Mouse (Mus musculus) hindbrain, embryonic 13.5 days (tissue): ENCODE data around the gene Hadh. TPM values are rescaled to one million over a fixed set of nuclear protein-coding genes. Genes with fewer than 3 reads are reported as not detected.

Source experiments
- ATAC-seq: fragments of 200-750 bp; cut with Nextera tagmentation; 2 replicates; pipeline ENCODE4 v1.8.0; 2017; ENCODE audit warnings: moderate TSS enrichment; ENCODE audit not compliant: low FRiP score
- H3K27ac ChIP-seq: fragments of 300-500 bp; sonication (generic); 2 replicates; pipeline ENCODE4 v1.5.1; 2015; ENCODE audit warnings: inconsistent platforms, mild to moderate bottlenecking, moderate library complexity
- H3K27me3 ChIP-seq: fragments of 300-500 bp; sonication (generic); 2 replicates; pipeline ENCODE4 v1.6.1; 2015; ENCODE audit warnings: mild to moderate bottlenecking, inconsistent platforms
- H3K36me3 ChIP-seq: fragments of 300-500 bp; sonication (generic); 2 replicates; pipeline ENCODE4 v1.6.1; 2015; ENCODE audit warnings: mild to moderate bottlenecking, inconsistent platforms
- H3K4me1 ChIP-seq: fragments of 300-500 bp; sonication (generic); replicated peaks from 2 replicates; pipeline ENCODE4 v1.6.1; 2015; ENCODE audit warnings: inconsistent platforms
- H3K4me2 ChIP-seq: fragments of 300-500 bp; sonication (generic); 2 replicates; pipeline ENCODE4 v1.6.1; 2015; ENCODE audit warnings: inconsistent platforms, mild to moderate bottlenecking, moderate library complexity
- H3K4me3 ChIP-seq: fragments of 300-500 bp; sonication (generic); 2 replicates; pipeline ENCODE4 v1.5.1; 2015; ENCODE audit warnings: mild to moderate bottlenecking, inconsistent platforms
- H3K9ac ChIP-seq: fragments of 300-500 bp; sonication (generic); 2 replicates; pipeline ENCODE4 v1.6.1; 2015; ENCODE audit warnings: mild to moderate bottlenecking, inconsistent platforms
- H3K9me3 ChIP-seq: fragments of 300-500 bp; sonication (generic); 2 replicates; pipeline ENCODE4 v1.6.1; 2016; ENCODE audit warnings: inconsistent platforms
- WGBS: fragments of 180-500 bp; shearing (Covaris S2); methylation state at CpG from one replicate; pipeline ENCODE4 v1.1.7; 2015; 5-methylcytosine and 5-hydroxymethylcytosine counted together
- polyA plus RNA-seq: library from polyadenylated mRNA; unstranded; fragments of >200 nt; fragmentation: Nextera tagmentation; extraction: Ambion mirVana; gene quantifications from 2 replicates; pipeline ENCODE4 v1.2.1, GENCODE M21; 2015

Gene Hadh
- polyA plus RNA-seq, 1 experiment from 2014 or later = 34.1 TPM

DNA sequence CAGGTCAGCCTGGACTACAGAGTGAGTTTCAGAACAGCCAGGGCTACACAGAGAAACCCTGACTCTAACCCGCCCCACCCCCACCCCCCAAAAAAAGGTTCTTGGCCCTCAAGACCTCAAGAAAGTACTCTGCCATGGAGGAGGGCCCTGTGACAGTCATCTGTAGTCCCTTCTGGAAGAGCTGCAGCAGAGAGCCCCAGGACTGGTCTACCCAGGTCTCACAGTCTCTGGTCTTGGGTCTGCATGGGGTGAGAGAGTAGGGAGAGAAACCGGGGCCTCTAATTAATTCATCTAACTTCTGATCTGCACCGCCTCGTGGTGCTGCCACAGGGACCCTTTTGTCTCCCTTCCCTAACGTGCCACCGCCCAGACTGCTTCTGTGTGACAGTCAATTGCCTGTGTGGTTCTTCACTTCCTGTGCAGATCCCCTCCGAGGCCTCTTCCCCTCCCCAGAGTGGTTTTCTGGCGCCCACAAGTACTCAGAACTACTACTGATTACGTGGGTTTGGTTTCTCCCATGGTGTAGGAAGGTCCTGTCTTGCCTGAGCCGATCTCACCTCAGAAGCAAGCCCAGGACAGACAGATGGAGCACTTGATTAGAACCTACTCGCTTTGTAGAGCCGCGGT lies 63.5 kb downstream of the Hadh start:
- no peak overlapping the region for H3K27ac ChIP-seq
- no peak overlapping the region for H3K9ac ChIP-seq
- H3K4me1 ChIP-seq = no peaks in the 10 kb centered on the region
- ATAC-seq = no peak
- no peaks in the 10 kb centered on the region for H3K9me3 ChIP-seq
- H3K4me2 ChIP-seq = no peak overlapping the region
- H3K4me3 ChIP-seq = no peak overlapping the region
- WGBS = 57% methylated on average over 13 of the region's 13 CpGs
- H3K36me3 ChIP-seq = no peaks in the 10 kb centered on the region
- H3K27me3 ChIP-seq = no peaks in the 10 kb centered on the region

DNA sequence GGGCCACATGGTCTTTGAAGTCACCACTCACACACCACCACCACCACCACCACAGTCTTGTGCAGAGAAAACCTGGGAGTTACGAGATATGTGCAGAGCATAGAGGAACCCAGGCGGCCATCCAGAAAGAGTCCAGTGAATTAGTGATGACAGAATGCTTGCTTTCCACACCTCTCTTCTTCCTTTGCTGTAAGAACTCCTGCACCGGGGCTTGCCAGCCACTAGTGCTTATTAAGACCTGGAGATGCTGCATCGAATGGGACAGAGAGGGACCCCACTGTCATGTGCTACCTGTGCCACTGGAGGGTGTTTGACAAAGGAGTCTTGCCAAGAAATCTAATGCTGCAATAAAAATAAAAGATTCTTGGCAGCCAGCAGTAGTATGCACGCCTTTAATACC lies 64.1 kb downstream of the Hadh start:
- H3K9me3 ChIP-seq = no peaks in the 10 kb centered on the region
- 78% methylated on average over 5 of the region's 5 CpGs for WGBS
- H3K4me3 ChIP-seq = no peak overlapping the region
- no peaks in the 10 kb centered on the region for H3K4me1 ChIP-seq
- H3K36me3 ChIP-seq = no peaks in the 10 kb centered on the region
- no peak overlapping the region for H3K27ac ChIP-seq
- no peaks in the 10 kb centered on the region for H3K27me3 ChIP-seq
- H3K4me2 ChIP-seq = no peak overlapping the region
- ATAC-seq = no peak
- H3K9ac ChIP-seq = no peak overlapping the region

DNA sequence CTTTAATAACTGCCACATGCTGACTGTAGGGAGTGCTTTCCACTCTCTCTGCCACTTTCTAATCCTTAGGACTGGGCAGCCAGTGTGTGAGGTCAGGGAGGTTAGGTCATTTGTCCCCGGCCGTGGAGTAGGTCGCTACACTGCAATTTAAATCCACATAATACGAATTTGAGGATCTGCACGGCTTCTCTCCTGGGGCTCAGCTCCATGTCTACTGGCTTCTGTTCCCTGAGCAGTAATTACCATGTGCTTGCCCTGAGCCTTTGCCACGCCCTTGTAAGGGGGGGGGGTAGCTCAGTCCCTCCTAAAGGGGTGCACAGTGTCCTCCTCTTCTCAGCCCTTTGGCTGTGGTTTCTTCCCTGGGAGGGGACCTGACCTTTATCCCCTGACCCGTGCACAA lies 69.6 kb downstream of the Hadh start:
- Histone ChIP-seq H3K27ac (no peak overlapping the region), H3K27me3 (no peaks in the 10 kb centered on the region), H3K4me3 (no peak overlapping the region), H3K4me1 (no peaks in the 10 kb centered on the region), H3K9me3 (no peaks in the 10 kb centered on the region), H3K36me3 (no peaks in the 10 kb centered on the region), H3K4me2 (no peak overlapping the region), H3K9ac (no peak overlapping the region)
- 36% methylated on average over 7 of the region's 7 CpGs for WGBS
- no peak for ATAC-seq

DNA sequence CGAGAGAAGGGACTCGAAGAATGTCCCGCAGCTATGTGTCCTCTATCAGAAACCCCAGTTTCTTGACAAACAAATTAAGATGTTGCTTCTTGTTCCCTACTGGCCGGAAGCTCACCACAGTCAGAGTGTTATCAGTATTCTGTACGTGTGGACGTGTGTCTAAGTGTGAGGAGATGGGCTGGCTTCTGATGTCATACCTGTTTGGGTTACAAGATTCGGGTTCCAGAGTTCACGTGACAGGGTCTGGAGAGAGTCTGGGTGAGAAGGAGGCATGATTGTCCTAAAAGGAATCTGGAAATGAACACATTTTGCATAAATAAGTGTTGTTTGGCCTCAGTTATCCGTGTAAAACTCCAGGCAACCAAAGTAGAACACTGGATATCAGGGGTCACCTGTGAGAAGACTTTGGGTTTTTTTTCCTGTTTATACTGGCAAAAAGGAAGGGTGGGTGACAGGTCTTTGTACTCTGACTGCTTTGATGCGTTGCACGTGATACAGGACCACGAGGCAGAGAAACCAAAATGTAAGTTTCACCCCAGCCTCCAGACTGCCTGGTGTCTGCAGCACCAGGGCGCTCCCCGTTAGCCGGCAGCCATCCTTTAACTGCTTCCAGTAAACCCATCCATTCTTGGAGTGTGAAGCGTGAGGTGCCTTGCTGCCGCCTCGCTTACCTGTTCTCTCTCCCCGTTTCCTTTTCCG lies 72.2 kb downstream of the Hadh start:
- Histone ChIP-seq H3K4me2 (no peak overlapping the region), H3K9ac (no peak overlapping the region), H3K36me3 (no peaks in the 10 kb centered on the region), H3K27me3 (no peaks in the 10 kb centered on the region), H3K4me1 (no peaks in the 10 kb centered on the region), H3K4me3 (no peak overlapping the region), H3K9me3 (no peaks in the 10 kb centered on the region), H3K27ac (no peak overlapping the region)
- no peak for ATAC-seq
- 84% methylated on average over 20 of the region's 20 CpGs for WGBS

DNA sequence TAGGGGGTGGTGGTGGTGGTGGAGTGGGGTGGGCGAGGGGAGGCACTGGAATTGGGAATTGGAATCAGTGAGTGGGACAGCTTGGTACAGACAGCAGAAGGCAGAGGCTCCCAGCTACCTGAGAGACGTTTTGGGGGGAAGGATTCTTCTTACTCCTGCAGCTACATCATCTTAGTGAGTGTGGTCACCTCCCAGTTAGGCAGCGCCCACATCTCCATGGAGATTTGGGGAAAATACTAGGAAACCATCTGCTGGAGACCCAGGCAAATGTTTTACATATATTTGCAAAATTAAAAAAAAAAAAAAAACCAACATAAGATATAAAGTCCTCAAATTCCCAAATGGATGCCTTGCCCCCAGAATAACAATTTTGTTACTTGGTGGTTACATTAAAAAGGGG lies 72.9 kb downstream of the Hadh start:
- no peaks in the 10 kb centered on the region for H3K36me3 ChIP-seq
- 83% methylated on average over 3 of the region's 3 CpGs for WGBS
- no peak overlapping the region for H3K27ac ChIP-seq
- ATAC-seq = no peak
- H3K27me3 ChIP-seq = no peaks in the 10 kb centered on the region
- H3K4me1 ChIP-seq = no peaks in the 10 kb centered on the region
- H3K9ac ChIP-seq = no peak overlapping the region
- H3K4me2 ChIP-seq = no peak overlapping the region
- no peak overlapping the region for H3K4me3 ChIP-seq
- no peaks in the 10 kb centered on the region for H3K9me3 ChIP-seq

DNA sequence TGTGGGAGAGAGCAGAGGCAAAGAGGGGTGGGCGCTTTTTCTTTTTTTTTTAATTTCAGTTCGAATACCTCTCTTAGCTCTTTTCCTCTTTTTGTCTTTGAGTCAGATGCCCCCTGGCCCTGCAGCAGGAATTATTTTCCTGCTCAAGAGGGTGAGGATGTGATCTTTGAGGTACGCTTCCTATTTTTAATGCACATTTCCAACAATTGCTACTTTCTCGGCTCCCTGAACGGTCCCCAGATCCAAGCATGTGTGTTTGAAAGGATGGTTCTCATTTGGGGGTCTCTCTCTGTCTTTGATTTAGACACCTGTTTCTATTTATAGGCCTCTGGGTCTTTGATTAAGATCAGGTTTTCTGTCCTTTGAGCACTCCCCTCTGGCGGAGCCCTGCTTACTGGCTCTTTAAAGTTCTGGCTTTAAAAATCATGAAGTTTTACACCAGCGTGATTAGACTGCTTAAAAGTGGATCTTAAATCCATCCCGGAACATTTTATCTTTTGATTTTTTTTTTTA lies 75.3 kb downstream of the Hadh start:
- Histone ChIP-seq H3K4me1 (no peaks in the 10 kb centered on the region), H3K9me3 (no peaks in the 10 kb centered on the region), H3K27me3 (no peaks in the 10 kb centered on the region), H3K4me3 (no peak overlapping the region), H3K36me3 (no peaks in the 10 kb centered on the region), H3K9ac (no peak overlapping the region), H3K4me2 (no peak overlapping the region), H3K27ac (no peak overlapping the region)
- no peak for ATAC-seq
- WGBS = 85% methylated on average over 8 of the region's 8 CpGs

DNA sequence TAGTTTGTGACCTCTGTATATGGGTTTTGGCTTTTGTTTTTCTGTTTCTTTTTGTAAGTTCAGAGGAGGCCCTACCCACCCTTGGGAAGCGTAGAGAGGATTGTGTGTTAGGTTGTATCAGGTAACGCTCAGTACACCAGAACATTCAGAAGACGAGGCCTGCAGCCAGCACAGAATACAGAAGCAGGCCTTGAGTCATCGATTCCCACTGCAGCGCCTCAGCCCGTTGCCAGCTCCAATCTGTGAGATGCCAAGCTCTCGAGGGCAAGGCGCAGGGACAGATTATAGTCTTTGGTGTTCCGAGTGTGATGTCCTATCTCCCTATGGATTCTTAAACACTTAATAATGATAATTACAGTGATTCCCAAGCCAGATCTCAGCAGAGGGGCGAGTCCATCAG lies 75.9 kb downstream of the Hadh start:
- H3K36me3 ChIP-seq = no peaks in the 10 kb centered on the region
- no peak for ATAC-seq
- no peaks in the 10 kb centered on the region for H3K4me1 ChIP-seq
- WGBS = 68% methylated on average over 10 of the region's 10 CpGs
- H3K9me3 ChIP-seq = no peaks in the 10 kb centered on the region
- H3K4me3 ChIP-seq = no peak overlapping the region
- no peaks in the 10 kb centered on the region for H3K27me3 ChIP-seq
- no peak overlapping the region for H3K9ac ChIP-seq
- no peak overlapping the region for H3K4me2 ChIP-seq
- H3K27ac ChIP-seq = no peak overlapping the region

DNA sequence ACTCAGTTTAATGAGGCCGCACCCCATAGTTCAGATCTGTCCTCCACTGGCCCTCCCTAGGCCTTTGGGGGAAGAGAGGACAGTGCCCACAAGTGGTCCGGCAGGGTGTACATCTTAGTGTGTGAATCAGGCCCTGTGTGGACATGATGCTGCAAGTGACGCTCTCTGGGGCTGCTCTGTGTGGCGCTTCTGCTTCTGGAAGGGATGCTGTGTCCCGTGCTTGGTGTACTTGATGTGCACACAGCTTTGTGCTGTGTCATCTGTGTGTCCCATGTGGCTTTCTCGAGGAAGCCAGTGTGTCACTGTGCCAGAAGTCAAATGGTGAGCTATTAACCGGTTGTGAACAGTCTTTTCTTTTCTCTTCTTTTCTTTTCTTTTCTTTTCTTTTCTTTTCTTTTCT lies 80.4 kb downstream of the Hadh start:
- WGBS = 76% methylated on average over 7 of the region's 7 CpGs
- Histone ChIP-seq H3K9ac (no peak overlapping the region), H3K27me3 (no peaks in the 10 kb centered on the region), H3K4me3 (no peak overlapping the region), H3K9me3 (no peaks in the 10 kb centered on the region), H3K27ac (no peak overlapping the region), H3K4me1 (0 out of 2 replicates have a peak, but pooled peaks cover 9% of the 10 kb centered on the region), H3K4me2 (no peak overlapping the region), H3K36me3 (no peaks in the 10 kb centered on the region)
- no peak for ATAC-seq

DNA sequence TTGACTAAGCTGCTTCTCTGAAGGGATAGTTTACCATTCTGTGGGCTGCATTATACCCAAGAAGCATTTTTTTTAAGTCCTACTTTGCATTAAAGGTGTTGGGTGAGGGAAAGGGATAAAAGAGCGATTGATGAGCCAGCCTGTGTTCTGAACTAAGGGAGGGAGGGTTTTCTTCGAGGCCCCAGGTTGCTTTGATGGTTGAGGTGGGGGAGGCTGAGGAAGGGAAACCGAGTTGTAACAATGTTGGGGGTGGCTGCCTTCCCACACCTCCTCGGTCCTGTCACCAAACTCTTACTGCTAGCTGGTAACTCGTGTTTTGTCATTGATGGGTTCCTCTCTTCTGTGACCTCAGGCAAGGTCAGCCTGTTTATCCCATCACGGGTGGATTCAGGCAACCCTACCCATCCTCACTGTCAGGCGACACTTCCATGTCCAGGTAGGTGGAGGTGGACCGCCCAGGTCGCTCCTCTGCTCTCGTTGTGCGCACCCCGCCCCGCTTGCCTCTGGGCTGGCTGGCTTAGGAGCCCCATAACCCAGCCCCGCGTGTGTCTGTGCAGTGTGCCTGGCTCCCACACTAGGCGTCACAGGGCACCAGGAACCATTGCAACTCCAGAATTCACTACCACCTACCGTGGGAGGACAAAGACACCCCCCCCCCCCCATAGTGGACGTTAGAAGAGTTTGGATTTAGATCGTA lies 81.1 kb downstream of the Hadh start:
- Histone ChIP-seq H3K27ac (no peak overlapping the region), H3K36me3 (no peaks in the 10 kb centered on the region), H3K4me3 (no peak overlapping the region), H3K4me1 (0 out of 2 replicates have a peak, but pooled peaks cover 9% of the 10 kb centered on the region), H3K9me3 (no peaks in the 10 kb centered on the region), H3K4me2 (no peak overlapping the region), H3K27me3 (no peaks in the 10 kb centered on the region), H3K9ac (no peak overlapping the region)
- no peak for ATAC-seq
- 89% methylated on average over 19 of the region's 19 CpGs for WGBS

DNA sequence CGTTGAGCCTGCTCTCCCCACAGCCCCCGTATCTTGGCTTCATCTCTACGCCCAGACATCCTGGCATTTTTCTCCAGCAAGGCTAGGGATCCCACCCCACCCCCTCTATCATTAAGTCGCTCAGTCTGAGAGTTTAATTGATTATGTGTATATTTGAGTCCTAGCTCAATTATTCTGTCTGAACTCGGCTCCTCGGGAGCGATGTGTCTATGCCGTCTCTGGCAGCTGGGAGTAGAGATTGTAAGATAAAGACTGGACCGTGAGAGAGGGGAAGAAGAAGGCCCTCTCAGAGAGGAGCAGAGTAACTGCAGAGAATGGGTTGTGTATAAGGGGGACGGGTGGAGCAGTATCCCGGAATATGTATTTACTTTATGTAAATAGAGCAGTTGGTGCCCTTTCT lies 81.7 kb downstream of the Hadh start:
- Histone ChIP-seq H3K27ac (no peak overlapping the region), H3K4me1 (0 out of 2 replicates have a peak, but pooled peaks cover 9% of the 10 kb centered on the region), H3K36me3 (no peaks in the 10 kb centered on the region), H3K27me3 (no peaks in the 10 kb centered on the region), H3K9ac (no peak overlapping the region), H3K4me2 (no peak overlapping the region), H3K4me3 (no peak overlapping the region), H3K9me3 (no peaks in the 10 kb centered on the region)
- no peak for ATAC-seq
- 60% methylated on average over 11 of the region's 11 CpGs for WGBS

DNA sequence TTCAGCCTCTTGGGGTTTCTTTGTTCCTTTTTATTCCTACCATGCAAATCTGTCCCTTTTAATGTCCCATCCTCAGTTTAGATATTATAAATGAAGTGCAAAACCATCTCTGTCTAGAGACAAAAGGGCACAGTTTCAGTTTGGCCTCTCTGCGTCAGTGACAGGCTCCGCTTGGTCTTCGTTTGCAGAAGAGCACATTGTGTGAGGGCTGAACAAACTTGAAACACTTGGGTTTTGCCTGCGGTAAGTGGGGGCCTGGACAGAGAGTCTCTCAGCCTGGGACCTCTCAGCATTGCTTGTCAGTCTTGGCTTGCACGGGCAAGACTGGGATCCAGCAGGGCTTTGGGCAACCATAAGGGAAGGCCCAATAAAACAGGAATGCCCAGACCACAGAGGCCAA lies 85.7 kb downstream of the Hadh start:
- Histone ChIP-seq H3K9me3 (no peaks in the 10 kb centered on the region), H3K9ac (no peak overlapping the region), H3K36me3 (no peaks in the 10 kb centered on the region), H3K27ac (no peak overlapping the region), H3K4me3 (no peak overlapping the region), H3K27me3 (no peaks in the 10 kb centered on the region), H3K4me2 (no peak overlapping the region), H3K4me1 (peaks cover 16% of the 10 kb centered on the region; the same call in 1 of the 2 replicates)
- 78% methylated on average over 5 of the region's 5 CpGs for whole genome bisulfite sequencing
- no peak for ATAC-seq
